In genomic region chr5:105839740-105840310, GRCm38 (mm10) we compare ENCODE assay signal across 22 mouse cellular contexts. TPM values are rescaled to one million over a fixed set of nuclear protein-coding genes. Genes with fewer than 3 reads are reported as not detected.
A peak's percentile ranks its signal among the peaks of the same experiment; 100 is the strongest.
DNase-seq lines count a peak whose midpoint lies in the region; ATAC-seq lines count a peak whose summit lies in the region.
"Had no signal": no experiment of that assay in that cellular context is flagged by ENCODE, and none has a peak within 500 bp of the region (broad histone marks: within the 10 kb centered on the region; RNA-seq: fewer than 3 reads in every experiment).

No protein-coding gene starts in this region.

- ATAC-seq in common myeloid progenitor, adult 5-6 weeks (replicated peaks; ENCODE audit: low read depth, poor library complexity, severe bottlenecking) = peak; percentile 48
- ATAC-seq: forebrain, embryonic 15.5 days; hindbrain, embryonic 16.5 days had no signal

- DNase-seq in A20 (ENCODE audit: low read depth, low spot score) (peak; percentile 60), MEL-GATA-1-ER (ENCODE audit: extremely low read depth, low read depth) (peak; percentile 36)
- peak; percentile 32 for DNase-seq in CD4-positive, CD25-positive, alpha-beta regulatory T cell, adult 2 months (ENCODE audit: low read depth, low spot score)
- no peak for DNase-seq in thymus, postnatal 25 days
- no peak for DNase-seq in frontal cortex, postnatal 14 days (ENCODE audit: low spot score in 2 of 2)
- no peak for DNase-seq in thymus, postnatal 14 days
- no peak for DNase-seq in urinary bladder, postnatal 14 days (ENCODE audit: low spot score)
- DNase-seq: adrenal gland, adult 8-10 months; cerebellum, adult 9-11 months; gastrocnemius, adult 2 months; heart, adult 18-20 months; kidney, adult 8-10 months; kidney, postnatal 14 days; left cerebral cortex, postnatal 4 days; liver; lung, adult 18-20 months; lung, postnatal 14 days; right cerebral cortex, postnatal 4 days; thymus, postnatal 36 days had no signal

RNA-seq across cellular contexts. Expression of gene Zfp326, which starts 36.5 kb away (rescaled TPM):
- 73.7 and 102 TPM in 2 replicates for total RNA-seq in common myeloid progenitor, adult 5-6 weeks (2017)

Comparison
In these comparisons a context has a peak if more than half of its experiments do, and no peak if none do; other contexts are left out.
1. DNase-seq: peak in A20 (single experiment), CD4-positive, CD25-positive, alpha-beta regulatory T cell, adult 2 months (single experiment) and MEL-GATA-1-ER (single experiment); none in thymus, postnatal 25 days (single experiment), frontal cortex, postnatal 14 days (0 of 2), thymus, postnatal 14 days (single experiment) and urinary bladder, postnatal 14 days (single experiment).